18 mouse cellular contexts compared by ENCODE assay signal in genomic region chr1:35978116-35978515, GRCm38 (mm10).
"Had no signal": no experiment of that assay in that cellular context is flagged by ENCODE, and none has a peak within 500 bp of the region (broad histone marks: within the 10 kb centered on the region; RNA-seq: fewer than 3 reads in every experiment).

No protein-coding gene starts in this region.

- H3K9ac ChIP-seq: limb, embryonic 15.5 days; liver, embryonic 14.5 days; liver, postnatal 0 days; lung, embryonic 14.5 days; midbrain, embryonic 13.5 days had no signal

- H3K9me3 ChIP-seq: limb, embryonic 15.5 days; midbrain, embryonic 13.5 days had no signal

- DNase-seq: kidney, adult 9 months; kidney, postnatal 25 days; layer of hippocampus, adult 9-11 months; liver, postnatal 0 days; lung, embryonic 14.5 days; right cerebral cortex, postnatal 4 days; thymus, adult 2 months; thymus, postnatal 14 days; thymus, postnatal 4 days had no signal

- H3K4me2 ChIP-seq: limb, embryonic 15.5 days; liver, embryonic 11.5 days; lung, embryonic 14.5 days; midbrain, embryonic 13.5 days had no signal

- H3K27ac ChIP-seq: kidney, postnatal 0 days; layer of hippocampus, adult 2 months; limb, embryonic 15.5 days; liver, embryonic 14.5 days; macrophage; midbrain, embryonic 13.5 days; stomach, postnatal 0 days had no signal

- H3K27me3 ChIP-seq: limb, embryonic 15.5 days; midbrain, embryonic 13.5 days had no signal

- ATAC-seq: liver, postnatal 0 days; lung, postnatal 0 days; midbrain, embryonic 13.5 days had no signal

- H3K36me3 ChIP-seq: limb, embryonic 15.5 days; midbrain, embryonic 13.5 days had no signal

- H3K4me1 ChIP-seq: midbrain, embryonic 13.5 days had no signal

- H3K4me3 ChIP-seq: layer of hippocampus, adult 2 months; limb, embryonic 15.5 days; midbrain, embryonic 13.5 days had no signal
